ENCODE assay signal across 11 mouse cellular contexts in genomic region chr19:23578606-23579355, GRCm38 (mm10).
DNase-seq lines count a peak whose midpoint lies in the region; ATAC-seq and TF ChIP-seq lines count a peak whose summit lies in the region.
"Had no signal": no experiment of that assay in that cellular context is flagged by ENCODE, and none has a peak within 500 bp of the region (broad histone marks: within the 10 kb centered on the region; RNA-seq: fewer than 3 reads in every experiment).

No protein-coding gene starts in this region.

- peak overlapping the region; percentile 23; the same call in 1 of the 2 replicates for H3K4me2 ChIP-seq in forebrain, embryonic 16.5 days (ENCODE audit: low read length)
- H3K4me2 ChIP-seq: limb, embryonic 13.5 days had no signal

- no peak for TF ChIP-seq CTCF in gastrocnemius, adult 2 months (IDR thresholded peaks at IDR 0.05)

- H3K27ac ChIP-seq in forebrain, embryonic 16.5 days (ENCODE audit: low read length), result no peak overlapping the region
- H3K27ac ChIP-seq in gastrocnemius, adult 2 months, result no peak overlapping the region
- H3K27ac ChIP-seq: limb, embryonic 13.5 days had no signal

- no peaks in the 10 kb centered on the region for H3K36me3 ChIP-seq in forebrain, embryonic 16.5 days (ENCODE audit: control insufficient read depth, insufficient read depth)
- H3K36me3 ChIP-seq: limb, embryonic 13.5 days had no signal

- intact Hi-C loops in gastrocnemius, adult 2 months (cut with DNase I), result no loop called here

- no peaks in the 10 kb centered on the region for H3K27me3 ChIP-seq in forebrain, embryonic 16.5 days (replicated peaks; ENCODE audit: control insufficient read depth, insufficient read depth, low read length)
- H3K27me3 ChIP-seq: limb, embryonic 13.5 days had no signal

- peaks cover 5% of the 10 kb centered on the region for H3K4me1 ChIP-seq in forebrain, embryonic 16.5 days (replicated peaks; ENCODE audit: control insufficient read depth, insufficient read depth, low read length)
- H3K4me1 ChIP-seq: limb, embryonic 13.5 days had no signal

- H3K9ac ChIP-seq in forebrain, embryonic 16.5 days (replicated peaks; ENCODE audit: low read depth, low read length), result no peak overlapping the region
- H3K9ac ChIP-seq: limb, embryonic 13.5 days had no signal

- 38% methylated on average over 11 of the region's 11 CpGs for whole genome bisulfite sequencing in forebrain, embryonic 16.5 days

- ATAC-seq in forebrain, embryonic 16.5 days, result peak; percentile 71

- peak; percentile 26 for DNase-seq in layer of hippocampus, adult 11-12 months (ENCODE audit: low spot score)
- no peak for DNase-seq in layer of hippocampus, adult 9-10 months (ENCODE audit: low spot score)
- DNase-seq in cerebellum, adult 18-20 months, result peak; percentile 64 to 74
- peak; percentile 9 for DNase-seq in retina, postnatal 7 days (ENCODE audit: low read depth, low spot score)
- no peak for DNase-seq in gastrocnemius, adult 2 months
- no peak for DNase-seq in adrenal gland, postnatal 10 days
- DNase-seq: heart, postnatal 4 days; kidney, postnatal 14 days; lung, postnatal 10 days had no signal

- H3K4me3 ChIP-seq in forebrain, embryonic 16.5 days (replicated peaks; ENCODE audit: low read length), result no peak overlapping the region
- no peak overlapping the region for H3K4me3 ChIP-seq in gastrocnemius, adult 2 months
- H3K4me3 ChIP-seq: limb, embryonic 13.5 days had no signal

- H3K9me3 ChIP-seq in forebrain, embryonic 16.5 days (ENCODE audit: control insufficient read depth, low read length), result 0 out of 2 replicates have a peak, but pooled peaks cover 4% of the 10 kb centered on the region
- H3K9me3 ChIP-seq: limb, embryonic 13.5 days had no signal

Comparison
In these comparisons a context has a peak if more than half of its experiments do, and no peak if none do; other contexts are left out.
1. DNase-seq: peak in layer of hippocampus, adult 11-12 months (single experiment), cerebellum, adult 18-20 months (2 of 2) and retina, postnatal 7 days (single experiment); none in layer of hippocampus, adult 9-10 months (single experiment), gastrocnemius, adult 2 months (single experiment) and adrenal gland, postnatal 10 days (single experiment).